Mouse (Mus musculus) urinary bladder, postnatal 10 days (tissue): ENCODE measurements around the gene Zfp74.
"Not testable (repeated sequence)": the region's sequence is repeated elsewhere in the genome, so short reads cannot be mapped to it uniquely, and the experiment has no call there.

Source experiments
- DNase-seq: peaks from one replicate; pipeline ENCODE4 v3.0.0; 2022; ENCODE audit warnings: low spot score

Gene Zfp74

GRCm38 (mm10) chr7:29953513-29954401, at the start of gene Zfp74:
TSS of gene Zfp74 (minus strand) at chr7:29954089.
- peak; percentile 28 for DNase-seq

DNA sequence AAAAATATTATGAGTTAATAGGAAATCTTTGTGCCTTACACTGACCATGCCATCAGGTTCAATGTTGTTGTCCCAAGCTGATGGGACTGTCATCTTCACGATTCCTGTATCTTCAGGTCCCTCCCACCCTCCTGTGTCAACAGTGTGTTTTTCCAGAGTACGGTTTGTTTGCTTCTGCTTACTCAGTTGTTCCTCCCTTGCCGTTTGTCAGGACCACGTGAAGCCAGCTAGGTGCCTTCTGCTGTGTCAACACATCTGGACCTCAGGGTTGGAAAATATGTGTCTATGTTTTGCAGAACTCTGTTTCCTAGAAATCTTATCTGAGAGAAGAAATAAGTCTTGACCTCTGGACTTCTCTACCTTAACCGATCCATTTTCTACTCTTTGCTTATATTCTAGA, 46.7 kb upstream of the Zfp74 start:
- DNase-seq: no peak

- DNase-seq: no peak
These were observed 41.2 kb upstream of the Zfp74 start for GRCm38 (mm10) chr7:29995134-29995533.

- DNase-seq: no peak
These were observed 39.5 kb upstream of the Zfp74 start for GRCm38 (mm10) chr7:29993340-29993739.

DNA sequence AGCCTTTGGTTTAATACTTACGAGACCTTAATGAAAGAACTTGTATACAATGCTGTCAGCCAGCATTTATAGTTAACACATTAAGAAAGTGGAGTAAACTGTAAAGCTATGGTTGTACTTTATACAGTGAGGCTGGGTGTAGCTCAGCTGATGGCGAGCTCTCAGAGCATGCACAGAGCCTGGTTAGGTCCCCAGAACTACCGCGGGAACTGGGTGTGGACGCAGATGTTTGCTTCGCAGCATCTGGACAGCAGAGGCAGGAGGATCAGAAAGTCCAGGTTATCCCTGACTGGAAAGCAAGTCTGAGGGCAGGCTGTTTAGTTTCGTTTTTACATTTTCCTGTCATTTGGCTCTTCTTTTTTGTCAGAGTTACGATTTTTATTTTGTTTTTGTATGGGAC, 38.8 kb upstream of the Zfp74 start:
- DNase-seq: no peak

DNA sequence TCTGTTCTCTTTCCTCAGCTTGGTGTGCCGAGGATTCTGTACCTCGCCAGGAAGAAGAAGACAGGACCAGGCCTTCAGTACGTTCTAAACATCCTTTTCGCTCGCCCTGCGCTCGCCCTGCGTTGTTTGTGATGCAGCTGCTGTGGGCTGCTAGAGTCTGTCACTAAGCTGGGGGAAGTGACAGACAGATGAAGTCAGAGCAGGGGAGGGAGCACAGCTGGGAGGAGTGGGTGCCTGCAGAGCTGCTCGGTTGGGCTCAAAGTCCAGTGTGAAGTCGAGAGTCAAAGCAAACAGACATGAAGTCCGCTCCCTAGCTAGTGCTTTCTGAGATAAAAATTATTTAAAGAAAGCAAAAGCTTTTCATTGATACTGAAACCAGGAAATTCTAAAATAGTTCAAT, 35.1 kb upstream of the Zfp74 start:
- DNase-seq: no peak

- no peak for DNase-seq
These were observed 33.7 kb upstream of the Zfp74 start for GRCm38 (mm10) chr7:29987551-29987950.

DNA sequence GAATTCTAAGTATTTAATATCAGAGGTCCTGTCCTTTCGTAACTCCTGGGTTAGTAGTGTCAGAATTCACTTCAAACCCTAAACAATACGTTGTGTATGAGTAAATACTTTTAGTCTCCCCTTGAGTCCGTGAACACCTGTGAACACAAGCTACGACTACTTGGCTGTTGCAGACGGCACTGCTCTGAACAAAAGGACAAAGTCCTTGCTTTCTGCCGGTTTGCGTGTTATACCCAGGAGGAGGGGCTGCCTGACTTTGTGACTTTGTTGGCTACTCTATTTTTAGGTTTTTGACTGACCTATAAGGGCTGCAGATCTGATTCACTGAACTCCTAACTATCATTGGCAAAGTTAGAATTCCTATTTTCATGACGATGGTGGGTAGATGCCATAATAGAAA, 32.2 kb upstream of the Zfp74 start:
- DNase-seq: no peak

- DNase-seq: peak; percentile 74
These were observed 29.9 kb upstream of the Zfp74 start, which contains the start of gene Zfp568 for GRCm38 (mm10) chr7:29983690-29984380. TSS of gene Zfp568 (plus strand) at chr7:29983955.

GRCm38 (mm10) chr7:29983340-29983689, 29.4 kb upstream of the Zfp74 start:
- DNase-seq: no peak

DNA sequence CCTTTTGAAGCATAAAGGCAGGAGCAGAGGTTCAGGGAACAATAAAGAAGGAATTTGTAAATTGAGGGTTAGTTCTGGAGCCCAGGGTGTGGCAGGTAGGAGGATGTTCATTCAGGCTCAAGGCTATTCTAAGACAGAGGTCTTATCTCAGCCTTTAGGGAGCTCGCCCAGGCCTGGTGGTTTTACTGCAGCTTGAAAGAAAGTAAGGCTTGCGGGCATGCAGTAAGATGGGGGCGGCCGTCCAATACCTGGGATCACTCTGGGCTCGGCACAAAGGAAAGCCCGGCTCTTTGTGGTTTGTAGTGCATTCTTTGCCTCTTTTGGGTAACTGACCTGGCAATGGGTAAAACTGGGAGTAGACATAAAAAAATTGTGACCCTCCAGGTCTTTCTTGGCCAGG, 29.0 kb upstream of the Zfp74 start:
- no peak for DNase-seq

DNA sequence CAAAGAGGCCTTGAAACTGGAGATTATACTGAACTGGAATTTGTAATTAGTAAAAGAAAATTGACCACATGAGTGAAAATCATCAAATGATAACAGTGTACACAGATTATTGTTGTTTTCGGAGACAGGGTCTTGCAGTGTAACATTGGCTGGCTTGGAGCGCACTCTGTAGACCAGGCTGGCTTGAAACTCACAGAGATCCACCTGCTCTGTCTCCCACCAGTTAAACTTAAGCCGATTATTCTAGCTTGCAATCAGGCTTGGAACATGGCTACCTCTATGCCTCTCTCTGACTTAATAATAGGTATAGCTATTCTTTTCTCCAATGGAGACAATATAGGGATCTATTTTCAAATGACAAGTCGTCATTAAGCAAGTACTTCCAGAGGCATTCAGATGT, 28.5 kb upstream of the Zfp74 start:
- DNase-seq: no peak

- DNase-seq: no peak
These were observed 28.0 kb upstream of the Zfp74 start for GRCm38 (mm10) chr7:29981860-29982259.

- DNase-seq: no peak
These were observed 27.6 kb upstream of the Zfp74 start for GRCm38 (mm10) chr7:29981455-29981854.

DNA sequence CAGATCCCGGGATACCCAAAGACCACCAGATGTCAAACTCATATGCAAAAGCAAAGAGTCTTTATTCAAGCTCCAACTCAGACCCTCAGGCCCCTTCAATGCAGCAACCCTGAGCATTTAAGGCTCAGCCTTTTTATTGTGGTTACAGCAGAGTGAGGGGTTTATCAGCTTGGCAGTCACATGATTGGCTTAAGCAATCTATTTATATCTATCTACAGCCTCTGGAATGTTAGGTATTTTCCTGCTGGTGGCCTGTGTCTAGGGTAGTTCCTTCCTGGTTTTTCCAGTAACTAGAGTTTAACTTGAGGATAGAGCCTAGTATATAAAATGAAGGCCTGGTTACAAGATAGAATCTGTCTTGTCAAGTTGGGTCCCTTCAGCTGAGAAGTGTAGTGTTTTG, 26.9 kb upstream of the Zfp74 start:
- DNase-seq: no peak

- no peak for DNase-seq
These were observed 16.8 kb upstream of the Zfp74 start for GRCm38 (mm10) chr7:29970686-29971085.

GRCm38 (mm10) chr7:29965115-29965810, 11.4 kb upstream of the Zfp74 start:
- DNase-seq: not testable (repeated sequence)

DNA sequence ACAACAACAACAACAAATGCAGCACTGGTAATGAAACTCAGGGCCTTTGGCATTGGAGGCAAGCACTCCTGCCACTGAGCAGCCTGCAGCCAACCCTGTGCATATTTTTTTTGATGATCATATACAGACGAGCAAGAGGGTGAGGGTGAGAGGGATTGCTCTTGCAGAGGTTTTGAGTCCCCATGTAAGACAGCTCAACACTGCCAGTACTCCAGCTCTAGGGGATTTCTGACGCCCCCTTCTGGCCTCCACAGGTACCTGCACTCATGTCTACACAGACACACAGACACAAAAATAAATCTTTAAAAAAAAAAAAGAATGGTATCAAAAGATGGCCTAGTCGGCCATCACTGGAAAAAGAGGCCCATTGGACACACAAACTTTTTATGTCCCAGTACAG, 5.1 kb upstream of the Zfp74 start:
- DNase-seq: no peak

DNA sequence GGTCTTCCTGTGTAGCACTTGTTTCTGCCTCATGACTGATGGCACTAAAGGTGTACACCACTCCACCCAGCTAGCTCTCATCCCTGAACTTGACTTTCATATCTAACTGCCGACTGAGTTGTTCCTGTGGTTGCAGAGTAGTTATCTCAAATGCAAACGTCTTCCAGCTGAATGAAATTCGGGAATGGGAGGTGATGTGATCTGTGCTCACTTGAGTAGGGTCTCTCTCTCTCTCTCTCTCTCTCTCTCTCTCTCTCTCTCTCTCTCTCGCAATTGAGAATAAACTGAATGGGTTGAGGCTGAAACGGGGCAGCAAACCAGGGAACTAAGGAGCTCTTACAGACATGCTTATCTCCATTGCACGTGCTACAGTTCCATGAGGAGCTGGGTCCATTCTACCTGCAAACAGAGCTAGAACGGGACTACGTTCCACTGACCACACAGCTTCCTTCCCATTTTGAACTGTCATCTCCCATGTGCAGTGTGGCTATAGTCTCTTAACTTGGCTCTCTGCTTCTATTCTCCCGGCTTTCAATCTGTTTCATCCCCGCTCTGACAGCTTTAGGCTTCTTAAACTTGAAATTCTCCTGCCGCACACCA, 4.3 kb upstream of the Zfp74 start:
- DNase-seq: no peak

GRCm38 (mm10) chr7:29956257-29956656, 2.4 kb upstream of the Zfp74 start:
- DNase-seq: no peak

DNA sequence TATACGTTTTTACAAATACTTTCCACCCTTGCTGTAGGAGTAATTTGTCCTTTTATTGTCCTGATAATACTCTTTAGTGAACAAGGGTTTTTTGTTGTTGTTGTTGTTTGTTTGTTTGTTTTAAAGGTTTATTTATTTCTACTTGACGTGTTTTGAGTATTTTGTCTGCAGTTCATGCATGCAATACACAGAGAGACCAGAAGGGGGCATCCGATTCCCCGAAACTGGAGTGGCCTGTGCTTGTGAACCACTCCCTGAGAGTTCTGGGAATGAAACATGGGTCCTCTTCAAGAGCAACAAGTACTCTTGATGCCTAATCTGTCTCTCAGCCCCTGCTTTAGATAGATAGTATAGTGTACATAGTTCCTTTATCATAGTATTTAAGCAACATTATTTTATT, 842 bp upstream of the Zfp74 start:
- DNase-seq: no peak

- DNase-seq: no peak
These were observed 803 bp downstream of the Zfp74 start for GRCm38 (mm10) chr7:29953086-29953485.
